Mouse (Mus musculus) liver, embryonic 16.5 days (tissue): Measurements from ENCODE around the gene BC024063. TPM values are rescaled to one million over a fixed set of nuclear protein-coding genes. Genes with fewer than 3 reads are reported as not detected.

Source experiments
- ATAC-seq: fragments of 200-750 bp; cut with Nextera tagmentation; 2 replicates; pipeline ENCODE4 v1.8.0; 2017; ENCODE audit warnings: low read depth, mild to moderate bottlenecking, moderate number of reproducible peaks, moderate library complexity
- H3K27ac ChIP-seq: fragments of 300-500 bp; sonication (generic); 2 replicates; pipeline ENCODE4 v1.5.1; 2014; ENCODE audit warnings: mild to moderate bottlenecking, low read length
- H3K27me3 ChIP-seq: fragments of 300-500 bp; sonication (generic); 2 replicates; pipeline ENCODE4 v1.6.1; 2014; ENCODE audit warnings: low read depth, low read length, mixed read lengths; ENCODE audit not compliant: control insufficient read depth, insufficient read depth
- H3K36me3 ChIP-seq: fragments of 300-500 bp; sonication (generic); 2 replicates; pipeline ENCODE4 v1.6.1; 2014; ENCODE audit warnings: mild to moderate bottlenecking; ENCODE audit not compliant: control insufficient read depth, insufficient read depth
- H3K4me1 ChIP-seq: fragments of 300-500 bp; sonication (generic); 2 replicates; pipeline ENCODE4 v1.6.1; 2014; ENCODE audit warnings: low read depth, low read length, mixed read lengths; ENCODE audit not compliant: control insufficient read depth
- H3K4me2 ChIP-seq: fragments of 300-500 bp; sonication (generic); 2 replicates; pipeline ENCODE4 v1.6.1; 2014; ENCODE audit warnings: low read depth, low read length, mixed read lengths
- H3K4me3 ChIP-seq: fragments of 300-500 bp; sonication (generic); 2 replicates; pipeline ENCODE4 v1.5.1; 2014; ENCODE audit warnings: low read depth, mild to moderate bottlenecking, low read length
- H3K9ac ChIP-seq: fragments of 300-500 bp; sonication (generic); 2 replicates; pipeline ENCODE4 v1.6.1; 2014; ENCODE audit warnings: low read depth, low read length
- H3K9me3 ChIP-seq: fragments of 300-500 bp; sonication (generic); replicated peaks from 2 replicates; pipeline ENCODE4 v1.6.1; 2016; ENCODE audit warnings: low read length; ENCODE audit not compliant: control insufficient read depth
- WGBS: fragments of 180-500 bp; shearing (Covaris S2); extraction: QIAGEN DNeasy Blood & Tissue Kit; methylation state at CpG from one replicate; pipeline ENCODE4 v1.1.7; 2014; ENCODE audit not compliant: insufficient replicate concordance; 5-methylcytosine and 5-hydroxymethylcytosine counted together
- polyA plus RNA-seq: library from polyadenylated mRNA; unstranded; fragments of >200 nt; fragmentation: Nextera tagmentation; extraction: Ambion mirVana; gene quantifications from 2 replicates; pipeline ENCODE4 v1.2.1, GENCODE M21; 2015

The BC024063 gene
- polyA plus RNA-seq, 1 experiment from 2014 or later, result 0.63 TPM

DNA sequence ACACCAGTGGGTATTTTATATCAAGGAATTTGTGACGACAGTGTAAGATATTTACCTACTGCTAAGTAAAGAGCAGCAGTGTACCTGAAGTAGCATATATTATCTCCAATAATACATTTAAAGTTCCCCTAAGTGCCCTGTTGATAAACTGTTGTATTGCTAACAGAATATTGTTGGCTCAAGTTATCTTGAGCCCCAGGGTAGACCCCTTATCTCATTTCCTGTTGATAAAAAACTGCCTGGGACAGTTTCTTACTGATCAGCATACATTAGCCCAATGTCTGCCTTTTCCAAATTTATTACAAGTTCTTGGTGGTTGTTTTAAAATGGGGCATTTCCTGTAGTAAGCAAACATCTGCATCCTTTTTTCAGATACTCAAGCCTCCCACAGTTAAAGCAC, 62.1 kb downstream of the BC024063 start:
- peaks cover 8% of the 10 kb centered on the region; the same call in 1 of the 2 replicates for H3K9me3 ChIP-seq
- ATAC-seq, result no peak
- no peak overlapping the region for H3K4me3 ChIP-seq
- 63% methylated on average over 1 of the region's 1 CpGs for WGBS
- H3K27me3 ChIP-seq, result no peaks in the 10 kb centered on the region
- no peaks in the 10 kb centered on the region for H3K4me1 ChIP-seq
- no peak overlapping the region for H3K9ac ChIP-seq
- no peak overlapping the region for H3K27ac ChIP-seq
- H3K4me2 ChIP-seq, result no peak overlapping the region
- peaks cover 13% of the 10 kb centered on the region for H3K36me3 ChIP-seq

DNA sequence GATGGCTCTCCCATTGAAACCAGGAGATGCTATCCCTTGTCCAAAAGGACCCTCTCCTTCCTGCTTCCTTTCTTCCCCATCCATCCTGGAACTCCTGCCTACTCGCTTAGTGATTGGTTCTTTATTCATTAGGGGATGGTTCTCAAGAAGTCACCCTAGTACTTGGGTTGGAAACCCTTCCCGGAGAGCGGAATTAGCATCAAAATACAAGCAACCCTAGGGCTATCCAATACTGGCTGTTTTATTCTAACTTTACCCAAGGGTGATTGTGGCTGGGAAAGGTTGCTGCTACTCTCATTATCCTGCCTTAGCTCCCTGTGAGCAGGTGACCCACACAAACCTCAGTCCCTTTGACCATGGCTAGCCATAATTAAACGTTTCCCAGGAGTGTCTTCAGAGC, 64.4 kb downstream of the BC024063 start:
- Histone ChIP-seq H3K4me3 (no peak overlapping the region), H3K27me3 (no peaks in the 10 kb centered on the region), H3K9ac (no peak overlapping the region), H3K4me2 (no peak overlapping the region), H3K4me1 (no peaks in the 10 kb centered on the region), H3K27ac (no peak overlapping the region), H3K36me3 (peaks cover 34% of the 10 kb centered on the region), H3K9me3 (peaks cover 16% of the 10 kb centered on the region; the same call in 1 of the 2 replicates)
- WGBS, result 63% methylated on average over 4 of the region's 4 CpGs
- ATAC-seq, result no peak

Other genes starting within 250 kb of the BC024063 start
- gene Gm32687, start 219.4 kb upstream of the BC024063 start, polyA plus RNA-seq, result 2.1 TPM in 2 replicates
- gene Zfp781, start 152.9 kb upstream of the BC024063 start, polyA plus RNA-seq, result 0.07 and 0.49 TPM in 2 replicates
- gene Zfp873, start 35.2 kb upstream of the BC024063 start, polyA plus RNA-seq, result 2.0 and 2.3 TPM in 2 replicates
- gene AU041133, start 44.7 kb downstream of the BC024063 start, polyA plus RNA-seq, result 0.98 and 1.6 TPM in 2 replicates
- 2.0 and 2.4 TPM in 2 replicates for gene Zfp938, start 157.9 kb downstream of the BC024063 start, polyA plus RNA-seq
- not detected in 2 replicates for gene 4932415D10Rik, start 233.2 kb downstream of the BC024063 start, polyA plus RNA-seq